Mouse (Mus musculus): Measurements from ENCODE around the gene Ifnl2. TPM values are rescaled to one million over a fixed set of nuclear protein-coding genes. Genes with fewer than 3 reads are reported as not detected.

Ifnl2 gene
- polyA plus RNA-seq, 1 experiment, result not detected

GRCm38 (mm10) chr7:28467213-28467751 lies 43.0 kb downstream of the Ifnl2 start:
- TF ChIP-seq CTCF (IDR thresholded peaks at IDR 0.05; ENCODE audit: control insufficient read depth, insufficient read depth, insufficient replicate concordance, low read depth, low read length) (no peak), POLR2A (IDR thresholded peaks at IDR 0.05; ENCODE audit: control insufficient read depth, low read depth, low read length) (no peak)
- H3K4me3 ChIP-seq (ENCODE audit: control insufficient read depth, low read depth, low read length), result peak overlapping the region; percentile 30
- H3K27me3 ChIP-seq (ENCODE audit: control insufficient read depth, insufficient read depth, low read length), result no peaks in the 10 kb centered on the region
- peaks cover 5% of the 10 kb centered on the region for H3K4me1 ChIP-seq (ENCODE audit: control insufficient read depth, insufficient read depth, low read length)
- H3K27ac ChIP-seq (ENCODE audit: control insufficient read depth, insufficient read depth, low read depth, low read length), result no peak overlapping the region
- H3K36me3 ChIP-seq (ENCODE audit: control insufficient read depth, insufficient read depth, low read length), result no peaks in the 10 kb centered on the region

GRCm38 (mm10) chr7:28466721-28467212 lies 43.5 kb downstream of the Ifnl2 start:
- H3K27ac ChIP-seq (ENCODE audit: control insufficient read depth, insufficient read depth, low read depth, low read length), result no peak overlapping the region

GRCm38 (mm10) chr7:28464416-28465212 lies 45.6 kb downstream of the Ifnl2 start:
- TF ChIP-seq POLR2A (IDR thresholded peaks at IDR 0.05; ENCODE audit: control insufficient read depth, low read depth, low read length), result no peak
- TF ChIP-seq CTCF (IDR thresholded peaks at IDR 0.05; ENCODE audit: control insufficient read depth, insufficient read depth, insufficient replicate concordance, low read depth, low read length), result no peak
- H3K4me1 ChIP-seq (ENCODE audit: control insufficient read depth, insufficient read depth, low read length), result peaks cover 5% of the 10 kb centered on the region
- no peaks in the 10 kb centered on the region for H3K36me3 ChIP-seq (ENCODE audit: control insufficient read depth, insufficient read depth, low read length)
- no peaks in the 10 kb centered on the region for H3K27me3 ChIP-seq (ENCODE audit: control insufficient read depth, insufficient read depth, low read length)
- no peak overlapping the region for H3K4me3 ChIP-seq (ENCODE audit: control insufficient read depth, low read depth, low read length)
- H3K27ac ChIP-seq (ENCODE audit: control insufficient read depth, insufficient read depth, low read depth, low read length), result no peak overlapping the region

More at GRCm38 (mm10) chr7:28466721-28467212, 43.5 kb downstream of the Ifnl2 start:
- H3K36me3 ChIP-seq (ENCODE audit: control insufficient read depth, insufficient read depth, low read length), result no peaks in the 10 kb centered on the region
- peaks cover 5% of the 10 kb centered on the region for H3K4me1 ChIP-seq (ENCODE audit: control insufficient read depth, insufficient read depth, low read length)
- H3K4me3 ChIP-seq (ENCODE audit: control insufficient read depth, low read depth, low read length), result peak overlapping the region; percentile 30; the same call in 1 of the 2 replicates
- TF ChIP-seq POLR2A (IDR thresholded peaks at IDR 0.05; ENCODE audit: control insufficient read depth, low read depth, low read length) (no peak), CTCF (IDR thresholded peaks at IDR 0.05; ENCODE audit: control insufficient read depth, insufficient read depth, insufficient replicate concordance, low read depth, low read length) (no peak)
- H3K27me3 ChIP-seq (ENCODE audit: control insufficient read depth, insufficient read depth, low read length), result no peaks in the 10 kb centered on the region

- Histone ChIP-seq H3K27me3 (ENCODE audit: control insufficient read depth, insufficient read depth, low read length) (no peaks in the 10 kb centered on the region; the same call in 1 of the 2 replicates), H3K4me3 (ENCODE audit: control insufficient read depth, low read depth, low read length) (no peak overlapping the region), H3K4me1 (ENCODE audit: control insufficient read depth, insufficient read depth, low read length) (peaks cover 10% of the 10 kb centered on the region), H3K27ac (ENCODE audit: control insufficient read depth, insufficient read depth, low read depth, low read length) (no peak overlapping the region), H3K36me3 (ENCODE audit: control insufficient read depth, insufficient read depth, low read length) (no peaks in the 10 kb centered on the region)
- no peak for TF ChIP-seq POLR2A (IDR thresholded peaks at IDR 0.05; ENCODE audit: control insufficient read depth, low read depth, low read length)
- no peak for TF ChIP-seq CTCF (IDR thresholded peaks at IDR 0.05; ENCODE audit: control insufficient read depth, insufficient read depth, insufficient replicate concordance, low read depth, low read length)
Observed at GRCm38 (mm10) chr7:28462769-28463168, 47.5 kb downstream of the Ifnl2 start.

- no peaks in the 10 kb centered on the region for H3K36me3 ChIP-seq (ENCODE audit: control insufficient read depth, insufficient read depth, low read length)
- H3K27me3 ChIP-seq (ENCODE audit: control insufficient read depth, insufficient read depth, low read length), result no peaks in the 10 kb centered on the region; the same call in 1 of the 2 replicates
Observed at GRCm38 (mm10) chr7:28460361-28460760, 49.9 kb downstream of the Ifnl2 start.

More at GRCm38 (mm10) chr7:28460361-28460760, 49.9 kb downstream of the Ifnl2 start:
- H3K27ac ChIP-seq (ENCODE audit: control insufficient read depth, insufficient read depth, low read depth, low read length), result no peak overlapping the region
- peaks cover 4% of the 10 kb centered on the region for H3K4me1 ChIP-seq (ENCODE audit: control insufficient read depth, insufficient read depth, low read length)
- TF ChIP-seq CTCF (IDR thresholded peaks at IDR 0.05; ENCODE audit: control insufficient read depth, insufficient read depth, insufficient replicate concordance, low read depth, low read length) (no peak), POLR2A (IDR thresholded peaks at IDR 0.05; ENCODE audit: control insufficient read depth, low read depth, low read length) (no peak)
- H3K4me3 ChIP-seq (ENCODE audit: control insufficient read depth, low read depth, low read length), result no peak overlapping the region

Other genes starting within 250 kb of the Ifnl2 start
- 6.0 and 6.1 TPM in 2 replicates for gene Eid2, start 242.6 kb downstream of the Ifnl2 start, polyA plus RNA-seq (2012; rRNA removed)
- gene Eid2b, start 232.7 kb downstream of the Ifnl2 start, polyA plus RNA-seq (2012; rRNA removed), result 13.9 and 19.5 TPM in 2 replicates
- 408 and 454 TPM in 2 replicates for gene Selenov, start 219.3 kb downstream of the Ifnl2 start, polyA plus RNA-seq (2012; rRNA removed)
- 24.9 and 31.9 TPM in 2 replicates for gene Dll3, start 208.2 kb downstream of the Ifnl2 start, polyA plus RNA-seq (2012; rRNA removed)
- 25.6 and 27.6 TPM in 2 replicates for gene Timm50, start 198.4 kb downstream of the Ifnl2 start, polyA plus RNA-seq (2012; rRNA removed)
- 126 and 127 TPM in 2 replicates for gene Supt5, start 171.7 kb downstream of the Ifnl2 start, polyA plus RNA-seq (2012; rRNA removed)
- gene Rps16, start 159.8 kb downstream of the Ifnl2 start, polyA plus RNA-seq (2012; rRNA removed), result 227 and 277 TPM in 2 replicates
- 14.7 and 20.1 TPM in 2 replicates for gene Plekhg2, start 137.9 kb downstream of the Ifnl2 start, polyA plus RNA-seq (2012; rRNA removed)
- 3.8 and 4.9 TPM in 2 replicates for gene Zfp36, start 130.2 kb downstream of the Ifnl2 start, polyA plus RNA-seq (2012; rRNA removed)
- gene Med29, start 117.7 kb downstream of the Ifnl2 start, polyA plus RNA-seq (2012; rRNA removed), result 129 and 135 TPM in 2 replicates
- 84.1 and 97.0 TPM in 2 replicates for gene Paf1, start 117.5 kb downstream of the Ifnl2 start, polyA plus RNA-seq (2012; rRNA removed)
- 7.8 and 8.8 TPM in 2 replicates for gene Gmfg, start 73.0 kb downstream of the Ifnl2 start, polyA plus RNA-seq (2012; rRNA removed)
- 1.1 TPM in 2 replicates for gene Lrfn1, start 58.5 kb downstream of the Ifnl2 start, polyA plus RNA-seq (2012; rRNA removed)
- not detected in 2 replicates for gene Ifnl3, start 12.4 kb upstream of the Ifnl2 start, polyA plus RNA-seq (2012; rRNA removed)
- gene Sycn, start 30.4 kb upstream of the Ifnl2 start, polyA plus RNA-seq (2012; rRNA removed), result 0.24 and 0.31 TPM in 2 replicates
- gene Nccrp1, start 36.8 kb upstream of the Ifnl2 start, polyA plus RNA-seq (2012; rRNA removed), result 0.62 and 0.70 TPM in 2 replicates
- 234 and 246 TPM in 2 replicates for gene Samd4b, start 87.7 kb upstream of the Ifnl2 start, polyA plus RNA-seq (2012; rRNA removed)
- gene Pak4, start 87.7 kb upstream of the Ifnl2 start, polyA plus RNA-seq (2012; rRNA removed), result 21.5 and 23.6 TPM in 2 replicates
- gene Acp7, start 120.9 kb upstream of the Ifnl2 start, polyA plus RNA-seq (2012; rRNA removed), result 7.5 and 11.7 TPM in 2 replicates
- 15.8 and 16.3 TPM in 2 replicates for gene Fbxo27, start 182.4 kb upstream of the Ifnl2 start, polyA plus RNA-seq (2012; rRNA removed)
- gene Fbxo17, start 206.3 kb upstream of the Ifnl2 start, polyA plus RNA-seq (2012; rRNA removed), result 7.2 and 8.1 TPM in 2 replicates
- 29.5 and 39.3 TPM in 2 replicates for gene Mrps12, start 231.4 kb upstream of the Ifnl2 start, polyA plus RNA-seq (2012; rRNA removed)
- gene Sars2, start 231.5 kb upstream of the Ifnl2 start, polyA plus RNA-seq (2012; rRNA removed), result 12.5 and 13.6 TPM in 2 replicates
- gene Ccer2, start 245.7 kb upstream of the Ifnl2 start, polyA plus RNA-seq (2012; rRNA removed), result not detected in 2 replicates

Data from testis, adult 2 months (tissue).